Mouse (Mus musculus) heart, adult 8-10 months (tissue): ENCODE measurements around the gene Plscr3. TPM values are rescaled to one million over a fixed set of nuclear protein-coding genes. Genes with fewer than 3 reads are reported as not detected.
A peak's percentile ranks its signal among the peaks of the same experiment; 100 is the strongest.

ENCODE experiments used
- DNase-seq: peaks from one replicate; pipeline ENCODE4 v3.0.0; 2022; ENCODE audit warnings: low spot score
- total RNA-seq, 4 experiments: library from RNA; stranded (reverse); gene quantifications; 2 replicates each; pipeline ENCODE4 v1.2.4; 2022

Plscr3 gene
- total RNA-seq, 4 experiments from 2014 or later: 20.7 to 25.3 (median 21.7) TPM

DNA sequence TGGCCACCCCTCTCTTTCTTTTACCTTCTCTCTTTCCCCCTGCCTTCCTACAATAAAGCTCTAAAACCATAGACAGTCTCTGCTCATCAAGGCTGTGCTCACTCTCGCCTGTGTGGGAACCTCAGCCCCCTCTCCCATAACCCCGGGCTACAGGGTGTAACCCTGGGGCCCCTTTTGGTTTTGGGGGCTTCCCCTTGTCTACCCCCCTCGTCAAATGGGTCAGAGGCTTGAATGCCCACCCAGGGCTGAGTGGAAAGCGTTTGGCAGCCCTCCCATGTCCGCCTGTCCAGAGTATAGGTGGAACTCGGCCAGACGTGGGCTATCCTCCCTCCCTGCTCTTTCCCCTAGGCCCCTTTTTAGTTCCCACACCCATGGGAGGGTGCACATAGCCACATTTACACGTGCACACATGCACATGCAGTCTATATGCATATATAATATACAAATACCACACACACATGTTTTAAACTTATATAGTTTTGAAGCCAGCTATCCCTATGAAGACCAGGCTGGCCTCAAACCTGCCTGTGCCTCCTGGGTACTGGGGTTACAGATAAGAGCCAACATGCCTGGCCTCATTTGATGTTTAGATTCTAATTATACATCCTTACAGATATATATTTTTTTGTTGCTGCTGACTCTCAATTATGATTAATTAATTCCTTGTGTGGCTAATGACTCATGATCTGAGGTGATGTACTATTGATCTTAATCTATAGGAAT, 18.1 kb downstream of the Plscr3 start:
- no peak for DNase-seq

DNA sequence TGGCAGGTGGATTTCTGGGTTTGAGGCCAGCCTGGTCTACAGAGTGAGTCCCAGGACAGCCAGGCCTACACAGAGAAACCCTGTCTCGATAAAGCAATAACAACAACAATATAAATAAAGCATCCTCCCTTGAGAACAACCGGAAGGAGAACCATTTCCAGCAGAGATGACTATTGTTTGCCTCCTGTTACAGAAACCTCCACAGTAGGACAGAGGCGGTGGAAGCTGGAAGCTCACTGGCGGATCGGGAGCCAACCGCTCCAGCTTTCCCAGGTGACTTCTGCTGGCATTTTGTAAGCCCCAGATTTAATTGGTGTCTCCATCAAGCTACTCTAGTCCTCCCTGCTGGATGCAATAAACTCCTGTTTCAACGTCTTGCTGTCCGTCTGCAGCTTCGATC, 19.4 kb downstream of the Plscr3 start:
- no peak for DNase-seq

DNA sequence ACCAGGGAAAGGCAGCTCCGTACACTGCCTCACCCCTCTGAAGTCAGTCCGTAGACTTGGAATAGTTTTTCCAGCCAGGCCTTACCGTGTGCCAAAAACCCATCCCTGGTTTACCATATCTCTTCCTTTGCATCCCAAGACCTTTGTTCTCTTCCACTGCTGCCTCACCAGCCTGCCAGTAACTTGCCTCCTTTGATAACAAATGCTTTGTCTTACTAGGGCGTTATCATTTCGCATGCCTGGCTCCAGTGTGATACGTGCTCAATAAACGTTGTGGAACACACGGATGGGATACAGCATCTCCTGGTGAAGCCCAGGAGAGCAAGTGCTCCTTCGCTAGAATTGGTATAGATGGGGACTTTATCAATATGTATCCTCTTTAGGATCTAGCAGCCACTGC, 21.2 kb downstream of the Plscr3 start:
- DNase-seq: no peak

DNA sequence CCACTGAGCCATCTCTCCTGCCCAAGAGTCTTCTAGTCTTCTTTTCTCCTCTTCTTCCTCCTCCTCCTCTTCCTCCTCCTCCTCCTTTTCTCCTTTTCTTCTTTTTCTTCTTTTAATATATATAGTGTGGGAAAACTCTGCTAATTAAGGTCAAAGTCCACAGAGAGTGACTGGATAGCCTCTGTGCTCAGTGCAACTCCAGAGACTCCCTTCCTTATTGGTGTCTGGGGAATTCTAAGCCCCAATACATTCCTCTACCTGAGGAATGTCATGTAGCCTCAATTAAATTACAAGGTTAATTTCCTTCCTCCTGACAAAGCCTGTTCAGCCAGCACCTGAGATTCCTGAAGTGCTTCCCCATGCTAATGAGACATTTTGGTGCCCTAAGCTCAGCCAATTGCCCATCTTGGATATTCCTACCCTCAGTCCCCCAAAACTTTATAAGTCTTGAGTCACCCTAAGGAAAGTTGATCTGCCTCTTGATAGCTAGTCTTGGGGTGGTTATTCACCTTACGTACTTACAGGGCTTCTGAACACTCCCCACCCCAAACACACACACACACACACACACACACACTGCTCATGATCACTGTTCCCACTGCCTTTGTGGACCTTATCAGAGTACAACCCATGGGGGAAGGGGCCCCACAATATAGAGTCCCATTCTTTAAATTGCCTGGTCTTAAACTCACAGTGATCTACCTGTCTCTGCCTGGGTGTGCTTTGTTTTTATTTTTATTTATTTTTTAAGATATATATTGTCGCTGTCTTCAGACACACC, 24.3 kb downstream of the Plscr3 start:
- no peak for DNase-seq

GRCm38 (mm10) chr11:69871822-69872221, 25.6 kb downstream of the Plscr3 start:
- DNase-seq: no peak

- no peak for DNase-seq
Measured at GRCm38 (mm10) chr11:69872451-69872850, 26.3 kb downstream of the Plscr3 start.

DNA sequence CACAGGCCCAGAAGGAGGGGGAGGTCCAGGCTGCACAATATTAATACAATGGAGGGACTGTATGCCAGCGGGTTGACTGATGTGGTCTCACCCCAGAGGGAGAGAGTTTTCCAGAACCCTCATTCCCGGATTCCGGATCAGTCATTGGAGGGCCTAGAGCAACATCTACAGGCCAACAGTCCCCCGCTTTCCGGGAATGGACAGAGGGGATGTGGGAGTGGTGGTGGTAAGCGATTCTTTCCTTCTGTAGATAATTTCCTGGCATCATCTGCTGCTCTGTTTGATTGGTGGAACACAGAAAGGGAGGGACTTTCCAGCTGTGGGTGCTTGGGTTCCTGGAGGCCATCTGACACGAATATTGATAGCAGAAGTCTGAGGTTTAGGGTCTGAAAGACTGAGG, 30.0 kb downstream of the Plscr3 start:
- DNase-seq: peak; percentile 89

GRCm38 (mm10) chr11:69876867-69877266, 30.7 kb downstream of the Plscr3 start:
- DNase-seq: peak; percentile 89

DNA sequence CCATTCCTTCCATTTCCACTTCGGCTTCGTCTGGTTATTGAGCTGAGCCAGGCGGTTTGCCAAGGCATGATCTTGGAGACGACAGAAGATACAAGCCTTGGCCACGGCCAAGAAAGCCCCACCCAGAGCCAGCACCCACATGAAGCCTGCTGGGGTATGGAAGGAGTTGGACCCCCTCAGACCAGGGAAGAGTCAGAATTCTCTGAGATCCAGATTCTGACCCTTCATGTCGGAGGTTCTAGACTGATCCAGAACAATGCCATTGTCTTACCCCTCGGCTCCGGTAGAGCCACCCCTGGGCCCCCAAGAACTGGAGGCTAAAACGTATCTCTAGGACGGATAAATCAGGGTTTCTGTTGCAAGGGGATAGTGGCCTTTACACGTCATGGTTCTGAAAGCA, 31.7 kb downstream of the Plscr3 start, which contains the start of gene Tmem95:
Gene Tmem95, minus strand, starts transcription at position 141 of the 400 bp plus-strand sequence.
- DNase-seq: no peak

GRCm38 (mm10) chr11:69878399-69878798, 32.2 kb downstream of the Plscr3 start:
- no peak for DNase-seq

DNA sequence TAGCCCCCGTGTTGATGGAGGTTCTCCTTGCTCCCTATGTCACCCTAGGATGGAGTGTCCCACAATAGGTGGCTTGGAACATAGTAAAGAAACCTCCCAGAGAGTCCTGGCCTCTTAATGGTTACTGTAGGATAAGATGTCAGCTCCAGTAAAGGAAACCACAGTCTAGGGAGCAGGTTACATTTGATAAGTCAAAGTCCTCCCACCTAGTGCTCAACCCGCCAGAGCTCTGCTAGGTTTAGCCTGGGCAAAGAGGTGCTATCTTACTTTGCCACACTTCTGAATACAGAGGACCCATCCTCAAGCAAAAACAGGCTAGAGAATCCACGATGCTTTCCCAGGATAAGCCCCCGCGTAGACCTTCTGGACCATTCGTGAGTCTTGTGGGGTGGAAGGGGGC, 32.8 kb downstream of the Plscr3 start:
- DNase-seq: no peak

GRCm38 (mm10) chr11:69879711-69880110, 33.5 kb downstream of the Plscr3 start:
- no peak for DNase-seq

GRCm38 (mm10) chr11:69880506-69880852, 34.3 kb downstream of the Plscr3 start:
- no peak for DNase-seq

- peak; percentile 95 for DNase-seq
Measured at GRCm38 (mm10) chr11:69880853-69881603, 34.9 kb downstream of the Plscr3 start, which contains the start of gene Kctd11. Kctd11 (minus strand) TSS chr11:69881406.

DNA sequence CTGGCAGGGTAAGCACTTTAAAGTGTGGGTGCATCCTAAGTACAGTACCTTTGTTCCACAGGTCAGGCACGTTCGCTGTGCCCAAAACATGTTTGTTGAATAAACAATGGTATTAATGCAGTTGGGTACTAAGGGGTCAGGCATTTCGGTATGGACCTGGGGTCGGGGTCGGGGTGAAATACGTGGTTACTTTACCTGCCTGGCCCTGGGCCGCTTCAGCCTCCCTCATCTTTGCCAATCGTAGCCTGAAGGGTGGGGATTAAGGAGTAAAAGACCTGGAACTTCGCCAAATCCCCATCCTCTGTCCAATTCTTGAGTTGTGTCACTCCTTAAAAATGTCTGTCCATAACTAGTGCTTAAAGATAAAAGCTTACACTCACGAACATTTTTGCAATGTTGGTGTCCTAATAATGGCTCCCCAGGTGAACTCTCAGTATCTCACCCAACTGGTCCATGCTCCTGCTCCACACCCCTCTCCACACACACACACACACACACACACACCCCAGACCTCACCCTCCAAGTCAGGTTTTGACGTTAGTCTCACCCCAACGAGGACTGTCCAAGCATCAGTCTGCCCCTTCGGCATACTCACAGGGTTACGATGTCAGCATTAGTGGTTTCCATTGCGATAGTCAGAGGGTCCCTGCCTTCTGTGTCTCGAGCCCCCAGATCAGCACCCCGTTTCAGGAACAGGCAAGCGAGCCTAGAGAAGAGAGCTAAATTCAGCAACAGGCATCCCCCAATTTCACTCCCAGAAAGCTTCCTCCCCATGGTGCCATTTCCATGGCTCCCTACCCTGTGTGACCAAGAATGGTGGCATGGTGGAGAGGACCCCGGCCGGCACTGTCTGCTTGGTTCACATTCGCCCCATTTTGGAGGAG, 35.9 kb downstream of the Plscr3 start:
- DNase-seq: no peak

GRCm38 (mm10) chr11:69883066-69883465, 36.9 kb downstream of the Plscr3 start:
- no peak for DNase-seq

- DNase-seq: no peak
Measured at GRCm38 (mm10) chr11:69883527-69884151, 37.5 kb downstream of the Plscr3 start.

DNA sequence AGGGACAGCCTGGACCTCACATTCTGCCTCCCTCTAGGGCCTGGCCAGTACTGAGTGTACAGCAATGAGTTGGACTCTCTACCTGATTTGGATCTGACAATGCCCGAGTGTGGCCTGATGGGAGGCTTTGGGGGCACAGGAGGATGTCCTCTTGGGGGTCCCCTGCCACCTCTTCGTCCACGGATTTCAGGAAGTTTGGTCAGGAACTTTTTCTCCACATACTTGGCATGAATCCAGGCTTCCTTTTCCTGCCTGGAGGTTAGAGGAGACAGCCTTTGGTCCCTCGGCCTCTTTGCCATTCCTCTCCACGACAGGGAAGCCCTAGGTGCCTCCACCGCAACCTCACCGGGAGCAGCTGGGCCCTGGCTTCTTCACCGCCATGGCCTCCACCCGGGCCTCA, 38.1 kb downstream of the Plscr3 start:
- no peak for DNase-seq

- no peak for DNase-seq
Measured at GRCm38 (mm10) chr11:69884663-69885062, 38.5 kb downstream of the Plscr3 start.

GRCm38 (mm10) chr11:69886907-69887635, 40.9 kb downstream of the Plscr3 start:
- no peak for DNase-seq
